Mouse (Mus musculus): Measurements from ENCODE around the gene Foxl2. TPM values are rescaled to one million over a fixed set of nuclear protein-coding genes. Genes with fewer than 3 reads are reported as not detected.

Gene Foxl2
- 0.06 and 0.08 TPM in 2 replicates for polyA plus RNA-seq (2012; rRNA removed)

GRCm38 (mm10) chr9:98955103-98955715 is at the start of gene Foxl2:
Gene Foxl2, plus strand, starts transcription at chr9:98955288.

GRCm38 (mm10) chr9:98985800-98986475 is 30.9 kb downstream of the Foxl2 start, which contains the start of gene Faim:
Gene Faim, plus strand, starts transcription at chr9:98986373.

Other genes with a start within 250 kb of the Foxl2 start
- gene Prr23a1, start 112.8 kb upstream of the Foxl2 start, polyA plus RNA-seq (2012; rRNA removed): not detected in 2 replicates
- gene Prr23a2, start 98.8 kb upstream of the Foxl2 start, polyA plus RNA-seq (2012; rRNA removed): not detected in 2 replicates
- not detected in 2 replicates for gene Prr23a3, start 90.5 kb upstream of the Foxl2 start, polyA plus RNA-seq (2012; rRNA removed)
- not detected in 2 replicates for gene 7420426K07Rik, start 52.2 kb upstream of the Foxl2 start, polyA plus RNA-seq (2012; rRNA removed)
- 0.39 and 0.51 TPM in 2 replicates for gene Faim, start 31.1 kb downstream of the Foxl2 start, polyA plus RNA-seq (2012; rRNA removed)
- gene Gm1123, start 80.4 kb downstream of the Foxl2 start, polyA plus RNA-seq (2012; rRNA removed): 0.10 and 0.13 TPM in 2 replicates
- 0.82 and 0.84 TPM in 2 replicates for gene Pik3cb, start 185.3 kb downstream of the Foxl2 start, polyA plus RNA-seq (2012; rRNA removed)

Measured in stomach, adult 2 months (tissue).